Mouse (Mus musculus): ENCODE results near the gene Fam102a. TPM values are rescaled to one million over a fixed set of nuclear protein-coding genes. Genes with fewer than 3 reads are reported as not detected.

The Fam102a gene
- polyA plus RNA-seq, 1 experiment, result 17.6 TPM

- Histone ChIP-seq H3K4me1 (ENCODE audit: control insufficient read depth, insufficient read depth, low read length) (peaks cover 4% of the 10 kb centered on the region), H3K27ac (ENCODE audit: control insufficient read depth, insufficient read depth, low read depth, low read length) (no peak overlapping the region), H3K4me3 (ENCODE audit: control insufficient read depth, low read depth, low read length) (peak overlapping the region; percentile 49), H3K36me3 (ENCODE audit: control insufficient read depth, insufficient read depth, low read length) (no peaks in the 10 kb centered on the region), H3K27me3 (ENCODE audit: control insufficient read depth, insufficient read depth, low read length) (peaks cover 2% of the 10 kb centered on the region)
- TF ChIP-seq POLR2A (IDR thresholded peaks at IDR 0.05; ENCODE audit: control insufficient read depth, low read depth, low read length), result no peak
- TF ChIP-seq CTCF (IDR thresholded peaks at IDR 0.05; ENCODE audit: control insufficient read depth, insufficient read depth, insufficient replicate concordance, low read depth, low read length), result no peak
Observed at GRCm38 (mm10) chr2:32572196-32572595, 37.1 kb downstream of the Fam102a start.

- TF ChIP-seq CTCF (IDR thresholded peaks at IDR 0.05; ENCODE audit: control insufficient read depth, insufficient read depth, insufficient replicate concordance, low read depth, low read length), result no peak
- TF ChIP-seq POLR2A (IDR thresholded peaks at IDR 0.05; ENCODE audit: control insufficient read depth, low read depth, low read length), result no peak
- Histone ChIP-seq H3K4me1 (ENCODE audit: control insufficient read depth, insufficient read depth, low read length) (peaks cover 4% of the 10 kb centered on the region), H3K27ac (ENCODE audit: control insufficient read depth, insufficient read depth, low read depth, low read length) (no peak within 1 kb of the TSS), H3K4me3 (ENCODE audit: control insufficient read depth, low read depth, low read length) (peak within 1 kb of the TSS; percentile 86), H3K36me3 (ENCODE audit: control insufficient read depth, insufficient read depth, low read length) (no peaks in the 10 kb centered on the region), H3K27me3 (ENCODE audit: control insufficient read depth, insufficient read depth, low read length) (peaks cover 2% of the 10 kb centered on the region)
Observed at GRCm38 (mm10) chr2:32574497-32574896, 39.4 kb downstream of the Fam102a start, which contains the start of gene Pip5kl1. Pip5kl1 (plus strand) TSS chr2:32574797.

GRCm38 (mm10) chr2:32574901-32575585 is 39.9 kb downstream of the Fam102a start:
- H3K27ac ChIP-seq (ENCODE audit: control insufficient read depth, insufficient read depth, low read depth, low read length), result no peak overlapping the region
- peak overlapping the region; percentile 86 for H3K4me3 ChIP-seq (ENCODE audit: control insufficient read depth, low read depth, low read length)
- H3K36me3 ChIP-seq (ENCODE audit: control insufficient read depth, insufficient read depth, low read length), result no peaks in the 10 kb centered on the region
- H3K4me1 ChIP-seq (ENCODE audit: control insufficient read depth, insufficient read depth, low read length), result peaks cover 4% of the 10 kb centered on the region
- TF ChIP-seq CTCF (IDR thresholded peaks at IDR 0.05; ENCODE audit: control insufficient read depth, insufficient read depth, insufficient replicate concordance, low read depth, low read length) (peak; percentile 47; the same call in 1 of the 2 replicates), POLR2A (IDR thresholded peaks at IDR 0.05; ENCODE audit: control insufficient read depth, low read depth, low read length) (no peak)
- peaks cover 2% of the 10 kb centered on the region for H3K27me3 ChIP-seq (ENCODE audit: control insufficient read depth, insufficient read depth, low read length)

DNA sequence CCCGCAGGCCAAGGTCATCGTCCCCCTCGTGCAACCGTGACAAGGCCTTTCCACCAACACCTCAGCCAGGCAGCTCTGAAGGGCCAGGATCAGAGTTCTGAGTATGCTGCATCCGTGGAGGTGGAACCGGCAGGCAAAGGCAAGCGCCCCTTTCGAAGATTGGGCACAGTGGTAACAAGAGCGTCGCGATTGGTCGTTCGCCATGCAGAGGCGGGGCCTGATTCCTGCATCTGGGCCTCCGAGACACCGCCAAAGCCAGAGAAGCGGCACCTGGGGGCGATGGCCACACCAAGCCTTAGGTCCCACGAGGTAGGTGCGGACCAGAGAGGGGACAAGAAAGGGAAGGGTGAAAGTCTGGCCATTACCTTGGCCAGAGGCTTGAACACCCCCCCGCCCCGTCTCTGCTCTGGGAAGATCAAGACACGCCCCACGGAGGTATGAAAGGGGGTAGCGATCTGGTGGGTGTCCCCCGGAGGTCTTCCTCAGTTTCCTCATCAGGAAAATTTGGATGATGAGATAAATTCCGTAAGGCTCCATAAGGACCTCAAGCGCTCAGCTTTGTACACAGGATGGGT is 40.5 kb downstream of the Fam102a start, which contains the start of gene 9430097D07Rik:
Gene 9430097D07Rik (minus strand): TSS at position 99 of the 575 bp plus-strand sequence.
- peaks cover 2% of the 10 kb centered on the region for H3K27me3 ChIP-seq (ENCODE audit: control insufficient read depth, insufficient read depth, low read length)
- H3K27ac ChIP-seq (ENCODE audit: control insufficient read depth, insufficient read depth, low read depth, low read length), result no peak within 1 kb of the TSS
- no peaks in the 10 kb centered on the region for H3K36me3 ChIP-seq (ENCODE audit: control insufficient read depth, insufficient read depth, low read length)
- H3K4me1 ChIP-seq (ENCODE audit: control insufficient read depth, insufficient read depth, low read length), result peaks cover 4% of the 10 kb centered on the region
- H3K4me3 ChIP-seq (ENCODE audit: control insufficient read depth, low read depth, low read length), result peak within 1 kb of the TSS; percentile 86
- TF ChIP-seq CTCF (IDR thresholded peaks at IDR 0.05; ENCODE audit: control insufficient read depth, insufficient read depth, insufficient replicate concordance, low read depth, low read length), result no peak
- TF ChIP-seq POLR2A (IDR thresholded peaks at IDR 0.05; ENCODE audit: control insufficient read depth, low read depth, low read length), result no peak

GRCm38 (mm10) chr2:32576532-32576931 is 41.4 kb downstream of the Fam102a start:
- peaks cover 2% of the 10 kb centered on the region for H3K27me3 ChIP-seq (ENCODE audit: control insufficient read depth, insufficient read depth, low read length)
- TF ChIP-seq POLR2A (IDR thresholded peaks at IDR 0.05; ENCODE audit: control insufficient read depth, low read depth, low read length) (no peak), CTCF (IDR thresholded peaks at IDR 0.05; ENCODE audit: control insufficient read depth, insufficient read depth, insufficient replicate concordance, low read depth, low read length) (no peak)
- no peak overlapping the region for H3K27ac ChIP-seq (ENCODE audit: control insufficient read depth, insufficient read depth, low read depth, low read length)
- peak overlapping the region; percentile 86 for H3K4me3 ChIP-seq (ENCODE audit: control insufficient read depth, low read depth, low read length)
- H3K36me3 ChIP-seq (ENCODE audit: control insufficient read depth, insufficient read depth, low read length), result no peaks in the 10 kb centered on the region
- H3K4me1 ChIP-seq (ENCODE audit: control insufficient read depth, insufficient read depth, low read length), result no peaks in the 10 kb centered on the region; the same call in 1 of the 2 replicates

DNA sequence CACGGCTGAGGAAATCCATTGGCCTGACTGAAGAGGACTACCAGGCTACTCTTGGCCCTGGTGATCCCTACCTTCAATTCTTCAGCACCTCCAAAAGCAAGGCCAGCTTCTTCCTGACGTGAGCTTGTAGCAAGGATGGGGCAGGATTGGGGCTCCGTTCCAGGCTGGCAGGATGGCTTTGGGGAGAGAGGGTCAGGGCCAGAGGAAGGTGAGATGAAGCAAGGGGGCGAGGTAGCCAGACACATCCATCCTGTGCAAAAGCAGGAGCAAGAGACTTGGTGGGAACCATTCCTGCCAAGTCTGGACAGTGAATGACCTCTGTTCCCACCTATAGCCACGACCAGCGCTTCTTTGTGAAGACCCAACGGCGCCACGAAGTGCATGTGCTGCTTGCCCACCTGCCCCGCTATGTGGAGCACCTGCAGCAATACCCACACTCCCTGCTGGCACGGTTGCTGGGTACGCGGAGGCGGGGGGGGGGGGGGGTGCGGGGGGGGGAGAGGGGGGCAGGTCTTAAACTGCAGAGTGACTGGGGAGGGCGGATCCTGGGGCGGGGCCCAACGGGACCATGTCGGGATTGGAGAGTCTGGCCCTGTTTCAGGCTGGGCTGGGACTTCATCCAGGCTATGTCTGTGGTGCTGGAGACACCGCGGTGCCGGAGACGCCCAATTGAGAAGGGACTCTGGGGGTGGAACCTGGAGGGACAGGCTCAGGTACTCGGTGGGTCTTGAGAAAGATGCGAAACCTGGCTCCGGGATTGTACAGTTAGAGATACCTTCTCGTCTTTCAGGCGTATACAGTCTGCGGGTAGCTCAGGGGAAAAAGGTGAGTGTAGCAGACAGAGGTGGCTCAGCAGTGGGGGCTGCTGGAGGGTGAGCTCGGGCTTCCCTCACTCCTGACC is 43.3 kb downstream of the Fam102a start:
- no peaks in the 10 kb centered on the region for H3K36me3 ChIP-seq (ENCODE audit: control insufficient read depth, insufficient read depth, low read length)
- peaks cover 3% of the 10 kb centered on the region for H3K4me1 ChIP-seq (ENCODE audit: control insufficient read depth, insufficient read depth, low read length)
- H3K27ac ChIP-seq (ENCODE audit: control insufficient read depth, insufficient read depth, low read depth, low read length), result no peak overlapping the region
- peaks cover 2% of the 10 kb centered on the region for H3K27me3 ChIP-seq (ENCODE audit: control insufficient read depth, insufficient read depth, low read length)
- H3K4me3 ChIP-seq (ENCODE audit: control insufficient read depth, low read depth, low read length), result peak overlapping the region; percentile 46
- TF ChIP-seq POLR2A (IDR thresholded peaks at IDR 0.05; ENCODE audit: control insufficient read depth, low read depth, low read length) (no peak), CTCF (IDR thresholded peaks at IDR 0.05; ENCODE audit: control insufficient read depth, insufficient read depth, insufficient replicate concordance, low read depth, low read length) (no peak)

All from testis, adult 2 months (tissue).